Mouse (Mus musculus) layer of hippocampus, postnatal 14 days (tissue): Measurements from ENCODE around the gene Cdk12. TPM values are rescaled to one million over a fixed set of nuclear protein-coding genes. Genes with fewer than 3 reads are reported as not detected.

ENCODE experiments used
- DNase-seq, 2 experiments: peaks; one replicate each; pipeline ENCODE4 v3.0.0; 2021 to 2022; ENCODE audit warnings: low spot score in 2 of 2, mixed read lengths in 1 of 2
- total RNA-seq, 2 experiments: library from RNA; stranded (reverse); gene quantifications; 2 replicates each; pipeline ENCODE4 v1.2.3; 2021

Gene Cdk12
- total RNA-seq, 2 experiments from 2014 or later: 36.9 to 37.2 TPM

- no peak for DNase-seq
These were observed 44.5 kb downstream of the Cdk12 start for GRCm38 (mm10) chr11:98247325-98247724.

- no peak for DNase-seq
These were observed 50.9 kb downstream of the Cdk12 start for GRCm38 (mm10) chr11:98253807-98254206.

GRCm38 (mm10) chr11:98260706-98261479, 58.0 kb downstream of the Cdk12 start:
- no peak for DNase-seq

GRCm38 (mm10) chr11:98265039-98265438, 62.2 kb downstream of the Cdk12 start:
- DNase-seq: peak; percentile 87 to 92

- no peak for DNase-seq
These were observed 63.0 kb downstream of the Cdk12 start for GRCm38 (mm10) chr11:98265891-98266290.

- DNase-seq: no peak
These were observed 64.0 kb downstream of the Cdk12 start for GRCm38 (mm10) chr11:98266699-98267402.

- DNase-seq: no peak
These were observed 67.2 kb downstream of the Cdk12 start for GRCm38 (mm10) chr11:98270066-98270465.

- DNase-seq: no peak
These were observed 67.6 kb downstream of the Cdk12 start for GRCm38 (mm10) chr11:98270466-98270865.

GRCm38 (mm10) chr11:98283740-98284139, 80.9 kb downstream of the Cdk12 start:
- DNase-seq: no peak

- DNase-seq: peak in 1 of 2 experiments; percentile 55
These were observed 81.4 kb downstream of the Cdk12 start for GRCm38 (mm10) chr11:98284230-98284629.

- no peak for DNase-seq
These were observed 82.5 kb downstream of the Cdk12 start for GRCm38 (mm10) chr11:98285368-98285767.

- no peak for DNase-seq
These were observed 84.7 kb downstream of the Cdk12 start for GRCm38 (mm10) chr11:98287531-98287930.

GRCm38 (mm10) chr11:98287961-98288360, 85.1 kb downstream of the Cdk12 start:
- no peak for DNase-seq

- no peak for DNase-seq
These were observed 87.0 kb downstream of the Cdk12 start for GRCm38 (mm10) chr11:98289873-98290272.

GRCm38 (mm10) chr11:98290906-98291305, 88.0 kb downstream of the Cdk12 start:
- no peak for DNase-seq

- no peak for DNase-seq
These were observed 90.2 kb downstream of the Cdk12 start for GRCm38 (mm10) chr11:98293070-98293469.

- DNase-seq: peak; percentile 78 to 80
These were observed 91.5 kb downstream of the Cdk12 start for GRCm38 (mm10) chr11:98294188-98295012.

- DNase-seq: no peak
These were observed 92.2 kb downstream of the Cdk12 start for GRCm38 (mm10) chr11:98295013-98295585.

- peak in 1 of 2 experiments; percentile 63 for DNase-seq
These were observed 93.4 kb downstream of the Cdk12 start for GRCm38 (mm10) chr11:98296277-98296676.

GRCm38 (mm10) chr11:98296916-98297315, 94.1 kb downstream of the Cdk12 start:
- DNase-seq: no peak

GRCm38 (mm10) chr11:98297778-98298177, 94.9 kb downstream of the Cdk12 start:
- DNase-seq: no peak
